Mouse (Mus musculus): ENCODE results near the gene Hspa8. TPM values are rescaled to one million over a fixed set of nuclear protein-coding genes. Genes with fewer than 3 reads are reported as not detected.
"Not testable (repeated sequence)": the region's sequence is repeated elsewhere in the genome, so short reads cannot be mapped to it uniquely, and the experiment has no call there.

The Hspa8 gene
- 1,000 to 10,000 TPM; 2,551 to 3,273 (median 2,898) TPM for polyA plus RNA-seq (2017; shearing (Covaris generic))

DNA sequence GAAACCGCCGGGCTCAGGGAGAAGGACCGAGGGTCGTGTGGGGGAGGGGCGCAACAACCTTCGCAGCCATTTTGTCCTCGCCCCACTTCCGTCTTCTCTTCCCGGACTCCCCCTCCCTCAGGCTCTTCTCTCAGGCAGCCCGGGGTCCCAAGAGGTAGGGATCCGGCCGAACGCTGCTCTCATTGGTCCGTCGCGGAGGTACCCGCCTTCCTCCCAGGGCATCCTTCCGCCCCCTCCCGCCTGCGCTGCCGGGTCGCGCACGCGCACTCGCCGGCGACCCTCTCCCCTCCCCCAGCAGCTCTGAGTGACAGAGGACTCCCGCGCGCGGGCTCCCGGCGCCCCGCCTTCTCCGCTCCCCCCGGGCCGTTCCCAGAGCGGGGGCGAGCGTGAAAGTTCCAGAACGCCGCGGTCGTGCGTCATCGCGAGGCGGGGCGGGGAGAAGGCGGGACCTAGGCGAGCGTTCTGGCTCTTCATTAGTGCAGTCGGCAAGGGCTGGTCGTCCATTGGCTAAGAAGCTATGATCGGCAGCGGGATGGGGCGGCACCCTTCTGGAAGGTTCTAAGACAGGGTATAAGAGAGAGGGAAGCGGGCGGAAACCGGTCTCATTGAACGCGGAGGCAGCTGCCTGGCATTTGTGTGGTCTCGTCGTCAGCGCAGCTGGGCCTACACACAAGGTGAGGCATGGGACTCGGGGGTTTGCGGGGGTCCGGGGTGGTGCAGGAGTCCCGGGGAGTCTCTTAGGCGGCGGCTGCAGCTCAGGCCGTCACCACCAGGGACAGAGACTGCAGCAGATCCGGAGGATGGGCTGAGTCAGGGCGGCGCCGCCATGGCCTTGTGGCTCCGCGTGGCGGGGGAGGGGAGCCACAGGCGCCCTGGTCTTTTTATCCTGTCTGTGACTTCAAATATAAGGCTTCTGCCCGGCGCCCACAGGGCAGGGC is at the start of gene Hspa8:
Hspa8 (plus strand) TSS at position 310 of the 938 bp plus-strand sequence.
- ATAC-seq: peak; percentile 80

DNA sequence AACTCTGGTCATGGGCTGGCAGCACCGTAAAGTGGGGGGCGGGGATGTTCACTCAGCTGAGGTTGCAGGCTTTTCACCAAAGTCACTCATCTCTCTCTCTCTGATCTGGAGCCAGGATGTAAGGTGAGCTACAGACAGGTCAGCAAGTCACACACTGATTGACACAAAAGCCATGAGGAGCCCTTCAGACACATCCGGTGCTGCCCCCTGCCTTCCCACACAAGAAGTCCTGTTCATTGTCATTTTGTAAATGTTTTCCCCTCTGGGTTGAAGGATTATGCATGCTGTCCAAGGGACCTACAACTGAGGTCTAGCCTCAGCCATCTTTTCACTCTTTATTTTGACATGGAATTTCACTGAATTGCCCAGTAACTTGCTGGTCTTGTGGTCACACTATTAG is 49.0 kb upstream of the Hspa8 start:
- ATAC-seq: no peak

DNA sequence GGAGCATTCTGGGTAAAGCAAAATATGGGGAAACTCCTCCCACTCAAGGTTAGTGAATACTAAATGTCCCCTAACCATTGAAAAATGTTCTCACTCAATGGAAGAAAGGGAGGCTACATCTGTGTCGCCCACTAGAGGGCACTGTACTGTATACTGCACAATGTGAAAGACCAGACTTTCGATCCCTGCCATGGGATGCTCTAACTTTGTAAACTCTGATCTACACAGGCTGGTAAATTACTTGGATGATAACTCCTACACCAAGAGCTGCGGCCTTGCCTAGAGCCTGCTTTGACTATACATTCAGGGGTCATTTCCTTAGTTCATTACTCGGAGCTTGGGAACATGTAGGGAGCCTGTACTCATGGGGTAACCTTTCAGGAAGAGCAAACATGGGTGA is 44.4 kb upstream of the Hspa8 start:
- ATAC-seq: peak; percentile 59

DNA sequence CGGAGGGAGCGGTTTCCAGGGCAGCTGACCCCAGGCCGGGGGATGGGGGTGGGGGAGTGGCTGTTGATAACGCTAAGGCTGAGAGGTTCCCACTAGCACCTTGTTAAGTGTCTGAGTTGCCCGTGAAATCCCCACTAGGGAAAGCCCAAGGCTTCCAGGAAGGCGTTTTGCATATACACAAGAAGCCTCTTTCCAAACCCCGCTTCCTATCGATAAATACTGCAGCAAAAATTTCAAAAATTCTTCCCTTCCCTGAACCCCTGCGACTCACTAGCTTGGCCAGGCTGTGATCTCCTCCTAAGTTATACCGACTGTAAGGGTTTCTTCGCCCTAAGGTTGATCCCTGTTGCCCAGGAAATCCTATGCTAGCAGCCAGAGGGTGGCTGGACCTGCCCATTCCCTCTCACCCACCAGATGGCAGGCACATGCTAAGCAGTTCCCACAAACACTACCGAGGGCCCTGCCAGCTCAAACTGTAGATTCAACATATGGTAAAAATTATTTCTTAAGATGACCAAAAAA is 43.6 kb upstream of the Hspa8 start:
- no peak for ATAC-seq

DNA sequence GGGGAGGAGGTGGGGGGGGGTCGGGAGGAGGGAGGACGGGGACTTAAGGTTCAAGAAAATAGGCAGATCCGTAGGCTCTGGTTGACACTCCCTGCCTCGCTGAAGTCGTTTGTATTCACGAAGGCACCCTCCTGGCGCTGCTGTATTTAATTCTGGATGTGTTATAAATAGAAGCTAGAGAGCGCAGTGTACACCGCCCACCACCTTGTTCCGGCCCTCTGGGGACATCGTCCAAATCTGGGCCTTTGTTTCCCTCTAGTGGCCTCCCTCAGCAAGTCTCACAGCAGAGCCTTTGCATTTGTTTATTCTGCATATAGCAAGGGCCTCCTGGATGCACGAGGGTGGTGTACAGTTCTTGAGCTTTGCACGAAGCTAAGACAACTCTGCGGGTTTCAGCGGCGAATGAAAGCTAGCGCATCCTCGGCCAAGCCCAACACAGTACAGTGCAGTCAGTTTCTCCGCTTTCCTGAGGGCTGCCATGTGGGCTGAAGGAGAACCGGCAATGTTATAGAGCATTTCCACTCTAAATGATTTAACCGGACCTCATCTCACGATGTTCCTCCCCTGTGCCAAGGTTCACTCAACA is 43.0 kb upstream of the Hspa8 start:
- peak; percentile 92 for ATAC-seq

DNA sequence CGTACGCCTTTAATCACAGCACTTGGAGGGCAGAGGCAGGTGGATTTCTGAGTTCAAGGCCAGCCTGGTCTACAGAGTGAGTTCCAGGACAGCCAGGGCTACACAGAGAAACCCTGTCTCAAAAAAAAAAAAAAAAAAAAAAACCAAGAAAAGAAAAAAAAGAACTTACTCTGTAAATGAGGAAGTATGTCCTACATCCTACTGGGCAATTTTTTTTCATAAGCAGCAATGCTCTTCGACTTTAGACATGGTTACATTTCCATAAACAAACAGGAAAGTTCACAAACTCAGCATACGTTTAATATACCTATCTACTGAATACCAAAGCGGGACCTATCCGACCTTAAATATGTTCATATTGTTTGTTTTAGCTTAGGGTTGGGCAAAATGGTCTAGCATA is 38.4 kb upstream of the Hspa8 start:
- no peak for ATAC-seq

DNA sequence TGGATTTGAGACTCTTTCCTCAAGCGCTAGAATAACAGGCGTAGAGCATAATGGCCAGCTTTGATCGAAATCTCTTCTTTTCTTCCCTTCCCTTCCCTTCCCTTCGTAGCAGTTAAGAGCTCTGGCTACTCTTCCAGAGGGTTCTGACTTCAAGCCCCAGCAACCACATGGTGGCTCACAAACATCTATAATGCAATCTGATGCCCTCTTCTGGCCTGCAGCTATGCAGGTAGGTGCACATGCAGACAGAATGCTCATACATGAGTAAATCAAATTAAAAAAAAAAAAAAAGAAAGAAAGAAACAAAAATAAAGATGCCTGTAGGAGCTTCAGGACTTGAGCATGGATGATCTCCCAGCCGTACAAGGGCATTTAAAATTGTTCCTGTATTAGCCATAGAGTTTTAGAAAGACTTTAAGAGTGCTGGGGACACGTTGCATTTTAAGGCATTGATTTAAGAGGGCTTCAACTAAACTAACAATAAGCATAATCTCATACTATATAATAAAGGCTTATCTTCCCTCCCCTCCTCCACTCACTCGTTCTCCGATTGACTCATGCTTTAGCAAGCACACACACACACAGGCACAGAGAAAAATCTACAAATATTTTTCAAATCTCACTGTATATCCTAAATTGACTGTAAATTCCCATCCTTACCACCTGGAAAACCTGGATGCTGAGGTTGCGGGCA is 35.8 kb upstream of the Hspa8 start:
- no peak for ATAC-seq

DNA sequence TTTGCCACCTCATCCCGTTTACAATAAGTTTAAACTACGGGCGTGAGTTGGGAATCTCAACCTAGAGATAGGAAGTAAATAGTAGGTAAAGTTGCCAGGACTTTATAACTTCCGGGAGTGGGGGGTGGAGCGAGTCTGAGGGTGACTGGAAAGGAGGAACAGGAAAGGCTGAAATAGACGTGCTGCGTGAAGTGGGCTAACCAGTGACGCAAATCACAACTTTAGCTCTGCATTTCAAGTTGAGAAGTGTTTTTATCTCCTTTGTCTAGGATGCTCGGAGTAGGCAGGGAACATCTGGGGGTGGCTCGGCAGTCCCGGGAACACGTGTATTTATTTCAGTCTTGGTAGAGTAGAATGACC is 35.2 kb upstream of the Hspa8 start:
- no peak for ATAC-seq

DNA sequence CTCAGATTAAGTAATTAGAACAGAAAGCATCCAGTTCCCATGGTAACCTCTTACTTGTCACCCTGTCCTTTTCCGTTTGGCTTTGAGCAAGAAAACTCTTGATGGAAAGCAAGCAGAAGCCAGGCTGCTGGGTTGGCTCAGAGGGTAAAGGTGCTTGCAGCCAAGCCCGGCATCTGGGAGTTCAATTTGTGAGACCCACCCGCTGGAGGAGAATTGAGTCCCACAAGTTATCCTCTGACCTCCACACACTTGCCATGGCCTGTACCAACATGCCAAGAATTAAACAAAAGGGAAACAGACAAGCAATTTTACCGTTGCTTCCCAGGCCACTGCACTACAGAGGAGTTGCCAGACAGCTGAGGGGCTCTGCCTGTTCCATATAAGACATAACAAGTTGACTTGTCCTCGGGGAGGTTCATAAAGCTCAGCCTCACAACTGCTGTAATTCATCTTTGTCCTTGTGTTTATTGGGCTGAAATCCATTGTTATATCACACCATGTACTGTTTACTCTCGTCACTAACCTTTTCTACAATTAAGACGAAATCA is 34.7 kb upstream of the Hspa8 start:
- ATAC-seq: no peak

DNA sequence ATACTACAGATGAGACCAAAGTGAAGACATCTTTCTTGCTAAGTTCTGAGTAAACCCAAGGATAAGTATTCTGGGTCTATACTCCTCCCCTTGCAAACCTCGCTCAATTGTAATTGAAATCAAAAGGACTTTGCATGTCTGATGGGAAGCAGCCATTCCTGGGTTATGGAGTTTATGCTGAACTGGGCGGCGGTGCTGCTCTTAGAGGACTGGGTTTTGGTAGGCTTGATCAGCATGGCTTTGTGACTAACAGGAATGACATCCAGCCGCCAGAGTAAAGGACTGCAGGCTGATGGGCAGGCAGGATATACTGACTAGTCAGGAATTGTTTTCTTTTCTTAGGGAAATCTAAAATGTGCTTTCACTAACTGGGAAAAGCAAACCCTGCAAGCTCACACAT is 32.8 kb upstream of the Hspa8 start:
- no peak for ATAC-seq

DNA sequence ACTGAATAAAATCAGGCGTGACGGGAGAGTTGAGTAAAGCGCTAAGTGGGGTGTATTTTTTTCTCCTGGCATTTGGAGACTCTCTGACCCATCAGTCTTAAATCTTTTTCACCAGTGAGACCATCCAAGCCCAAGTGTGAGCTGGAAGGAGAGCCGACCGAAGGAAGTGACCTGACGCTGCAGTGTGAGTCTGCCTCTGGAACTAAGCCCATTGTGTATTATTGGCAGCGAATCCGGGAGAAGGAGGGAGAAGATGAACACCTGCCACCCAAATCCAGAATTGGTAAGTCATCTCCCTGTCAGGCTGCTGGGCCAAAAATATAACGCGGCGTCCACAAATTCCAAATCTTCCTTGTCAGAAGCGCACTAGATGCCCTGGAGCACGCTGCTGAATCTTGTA is 28.5 kb upstream of the Hspa8 start:
- ATAC-seq: no peak

DNA sequence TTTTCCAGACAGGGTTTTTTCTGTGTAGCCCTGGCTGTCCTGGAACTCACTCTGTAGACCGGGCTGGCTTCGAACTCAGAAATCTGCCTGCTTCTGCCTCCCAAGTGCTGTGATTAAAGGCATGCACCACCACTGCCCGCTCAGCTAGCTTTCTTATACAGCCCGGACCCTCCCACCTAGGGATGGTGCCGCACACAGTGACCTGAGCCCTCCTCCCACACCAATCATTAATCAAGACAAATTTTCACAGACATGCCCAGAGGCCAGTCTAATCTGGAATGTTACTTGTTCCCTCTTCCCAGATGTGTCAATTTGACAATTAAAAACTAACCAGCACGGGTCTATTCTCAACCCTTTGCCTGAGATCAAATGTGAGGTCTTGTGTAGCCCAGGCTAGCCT is 27.6 kb upstream of the Hspa8 start:
- ATAC-seq: not testable (repeated sequence)

DNA sequence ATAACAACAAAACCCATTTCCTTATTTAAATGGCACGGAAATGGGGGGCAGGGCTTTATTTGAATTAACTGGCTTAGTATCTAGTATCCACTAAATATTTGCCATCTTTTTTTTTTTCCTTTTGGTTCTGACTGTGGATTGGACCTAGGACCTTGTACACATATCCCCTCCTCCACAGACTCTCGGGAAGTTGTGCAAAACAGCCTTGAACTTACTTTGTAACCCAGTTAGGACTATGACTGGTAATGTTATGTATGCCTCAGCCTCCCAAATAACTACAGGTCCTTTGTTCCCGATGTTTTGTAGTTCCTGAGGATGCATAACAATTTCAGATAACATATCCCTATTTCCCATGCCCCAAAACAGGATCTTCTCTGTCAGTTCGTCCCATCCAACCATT is 26.9 kb upstream of the Hspa8 start:
- no peak for ATAC-seq

DNA sequence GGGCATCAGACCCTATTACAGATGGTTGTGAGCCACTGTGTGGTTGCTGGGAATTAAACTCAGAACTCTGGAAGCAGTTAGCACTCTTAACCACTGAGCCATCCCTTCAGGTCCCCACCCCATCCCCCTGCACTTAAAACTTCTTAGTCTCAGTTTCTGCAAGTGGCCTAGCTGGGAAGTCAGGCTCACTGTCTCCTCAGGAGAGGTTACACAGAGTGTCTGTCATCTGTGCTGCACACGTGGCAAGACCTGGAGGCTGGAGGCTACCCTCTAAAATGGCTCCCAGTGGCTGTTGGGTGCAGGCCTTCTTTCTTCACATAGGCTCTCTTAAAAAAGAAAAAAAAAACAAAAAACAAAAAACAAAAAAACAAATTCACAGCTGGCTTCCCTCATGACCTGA is 24.7 kb upstream of the Hspa8 start:
- ATAC-seq: no peak

DNA sequence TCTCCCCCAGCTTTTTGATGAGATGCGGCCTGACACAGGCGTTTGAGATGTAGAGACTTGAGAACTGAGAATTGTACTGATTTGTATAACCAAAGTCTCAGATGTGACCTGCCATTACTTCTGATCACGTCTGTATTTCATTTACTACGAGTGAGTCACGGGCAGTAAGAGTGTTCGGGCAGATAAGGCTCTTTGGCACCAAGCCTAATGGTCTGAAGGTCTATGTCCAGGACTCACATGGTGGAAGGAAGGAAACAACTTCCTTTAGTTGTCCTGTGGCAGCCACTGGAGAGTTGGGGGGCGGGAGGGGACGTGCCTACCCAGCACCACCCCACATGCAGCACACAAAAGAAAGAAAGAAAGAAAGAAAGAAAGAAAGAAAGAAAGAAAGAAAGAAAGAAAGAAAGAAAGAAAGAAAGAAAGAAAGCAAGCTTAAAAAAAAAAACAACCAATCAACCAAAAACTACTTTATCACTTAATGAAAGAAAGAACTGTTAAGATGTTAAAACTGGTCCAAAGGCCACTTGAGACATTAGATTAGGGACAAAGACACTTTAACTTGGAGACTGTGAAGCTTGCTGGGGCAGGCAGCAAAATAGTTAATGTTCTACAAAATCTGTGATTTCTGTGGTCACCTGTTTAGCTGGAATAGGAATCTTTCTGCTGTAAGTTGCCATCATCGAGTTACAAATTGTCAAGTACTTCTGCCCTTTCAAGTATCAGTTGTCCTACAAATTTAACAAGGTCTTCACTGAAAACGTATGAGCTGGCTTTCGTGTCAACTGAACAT is 24.1 kb upstream of the Hspa8 start:
- no peak for ATAC-seq

DNA sequence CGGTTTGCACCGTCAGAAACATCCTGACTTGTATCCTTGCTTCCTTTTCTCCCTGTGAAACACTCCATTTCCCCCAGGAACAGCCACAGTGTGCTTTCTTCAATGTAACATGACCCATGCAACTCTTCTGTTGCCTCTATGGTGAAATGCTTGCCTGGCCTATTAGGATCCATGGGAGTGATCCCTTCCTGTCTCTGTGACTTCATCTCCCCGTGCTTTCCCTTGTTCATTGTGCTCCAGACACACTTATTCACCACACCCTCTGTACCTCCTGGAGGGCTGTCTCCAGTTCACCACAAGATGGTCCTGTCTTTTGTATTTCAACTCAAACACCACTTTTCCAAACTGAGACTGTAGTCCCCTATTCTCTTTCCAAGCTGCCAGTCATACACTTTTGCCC is 20.7 kb upstream of the Hspa8 start:
- ATAC-seq: no peak

DNA sequence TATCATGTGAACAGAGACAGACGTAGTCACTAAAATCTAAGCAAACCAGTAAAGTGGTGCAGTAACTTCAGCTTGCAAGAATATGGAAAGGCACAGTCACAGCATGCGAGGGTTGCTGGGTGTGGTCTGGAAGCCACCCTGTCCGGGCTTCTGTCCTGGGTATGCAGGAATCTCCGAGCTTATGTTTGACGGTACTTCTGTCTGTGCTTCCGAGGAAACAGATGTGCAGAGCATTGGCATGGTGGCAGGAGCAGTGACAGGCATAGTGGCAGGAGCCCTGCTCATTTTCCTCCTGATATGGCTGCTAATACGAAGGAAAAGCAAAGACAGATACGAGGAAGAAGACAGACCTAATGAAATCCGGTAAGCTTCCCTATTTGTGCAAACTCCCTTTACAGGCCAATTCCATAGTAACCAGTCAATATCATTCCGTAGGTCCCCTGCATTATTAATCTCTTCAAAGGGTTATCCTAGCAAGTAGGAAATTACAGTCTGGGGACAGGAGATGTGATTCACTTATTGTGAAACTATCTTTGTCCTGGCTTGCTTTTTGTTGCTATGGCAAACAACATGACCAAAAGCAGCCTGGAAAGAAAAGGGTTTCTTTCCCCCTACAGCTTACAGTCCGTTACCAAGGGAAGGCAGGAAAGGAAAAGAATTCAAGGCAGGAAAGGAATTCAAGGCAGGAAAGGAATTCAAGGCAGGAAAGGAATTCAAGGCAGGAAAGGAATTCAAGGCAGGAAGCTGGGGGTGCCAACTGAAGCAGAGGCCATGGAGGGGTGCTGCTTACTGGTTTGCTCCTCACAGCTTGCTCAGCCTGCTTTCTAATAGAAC is 19.7 kb upstream of the Hspa8 start:
- no peak for ATAC-seq

DNA sequence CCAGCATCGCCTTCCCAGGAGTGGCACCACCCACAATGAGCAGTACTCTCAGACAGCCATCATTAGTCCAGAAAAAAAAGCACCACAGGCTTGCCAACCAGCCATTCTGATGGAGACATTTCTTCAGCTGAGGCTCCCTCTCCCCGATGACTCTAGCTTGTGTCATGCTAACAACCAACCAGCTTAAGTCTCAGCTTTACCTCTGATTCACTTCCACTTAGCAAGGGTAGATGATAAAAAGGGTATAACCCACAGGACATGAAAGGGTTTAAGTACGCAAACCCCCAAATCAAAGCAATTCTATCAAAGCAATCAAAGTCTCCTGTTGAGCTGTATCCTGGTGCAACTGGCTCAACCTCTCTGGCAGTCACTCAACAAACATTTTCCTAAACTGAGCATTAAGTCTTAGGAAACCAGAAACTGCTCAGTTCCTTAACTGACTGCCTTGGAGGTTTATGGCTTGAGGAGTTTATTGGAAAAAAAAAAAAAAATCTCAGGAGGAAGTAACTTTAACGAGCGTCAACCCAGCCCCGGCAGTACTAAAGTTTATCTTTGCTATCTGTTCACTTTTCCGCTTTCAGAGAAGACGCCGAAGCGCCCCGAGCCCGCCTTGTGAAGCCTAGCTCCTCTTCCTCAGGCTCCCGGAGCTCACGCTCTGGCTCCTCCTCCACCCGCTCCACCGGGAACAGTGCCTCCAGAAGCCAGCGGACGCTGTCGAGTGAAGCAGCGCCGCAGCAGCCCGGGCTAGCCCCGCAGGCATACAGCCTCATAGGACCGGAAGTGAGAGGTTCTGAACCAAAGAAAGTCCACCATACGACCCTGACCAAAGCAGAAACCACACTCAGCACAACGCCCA is 18.8 kb upstream of the Hspa8 start:
- peak; percentile 75 for ATAC-seq

DNA sequence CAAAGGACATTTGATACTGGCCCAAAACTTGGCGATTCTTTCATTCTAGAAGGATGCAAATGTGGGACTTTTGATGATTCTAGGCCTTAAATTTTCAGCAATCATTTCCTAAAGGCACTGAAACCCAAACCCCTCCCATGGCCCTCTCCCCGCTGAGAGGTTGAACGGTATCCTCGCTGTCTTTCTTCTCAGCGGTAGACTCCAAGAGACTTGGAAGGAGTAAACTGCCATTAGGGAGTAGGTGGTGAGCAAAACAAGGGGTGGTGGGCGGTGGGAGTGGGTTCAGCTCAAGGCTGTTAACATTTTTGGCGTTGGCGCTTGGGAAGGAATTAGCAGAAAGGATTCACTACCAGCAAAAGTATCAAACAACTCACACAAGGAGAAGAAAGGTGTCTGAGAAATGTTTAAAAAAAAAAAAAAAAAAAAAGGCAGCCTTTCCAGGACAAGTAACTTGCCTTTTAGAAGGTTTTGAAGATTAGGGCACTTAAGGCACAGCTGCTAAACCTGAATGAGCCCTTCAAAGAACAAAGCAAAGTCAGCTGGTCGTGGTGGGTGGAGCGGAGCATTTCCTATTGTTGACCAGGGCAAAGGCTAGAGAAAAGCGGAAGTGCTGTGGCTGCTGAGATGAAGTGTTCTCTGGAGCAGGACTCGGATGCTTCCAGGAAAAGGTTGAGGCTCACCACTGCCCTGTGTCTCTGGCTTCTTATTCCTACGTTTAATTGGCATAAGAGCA is 17.0 kb upstream of the Hspa8 start:
- no peak for ATAC-seq
